Mouse (Mus musculus) testis, adult 2 months (tissue): Measurements from ENCODE around the gene Sgca. TPM values are rescaled to one million over a fixed set of nuclear protein-coding genes. Genes with fewer than 3 reads are reported as not detected.
A peak's percentile ranks its signal among the peaks of the same experiment; 100 is the strongest.

Source experiments
- H3K27ac ChIP-seq: fragments of 200-500 bp; 2 replicates; pipeline ENCODE4 v1.5.1; 2012; ENCODE audit warnings: low read depth, low read length; ENCODE audit not compliant: control insufficient read depth, insufficient read depth
- H3K27me3 ChIP-seq: fragments of 200-500 bp; 2 replicates; pipeline ENCODE4 v1.6.1; 2012; ENCODE audit warnings: mild to moderate bottlenecking, low read length, moderate library complexity; ENCODE audit not compliant: control insufficient read depth, insufficient read depth
- H3K36me3 ChIP-seq: fragments of 200-500 bp; 2 replicates; pipeline ENCODE4 v1.6.1; 2012; ENCODE audit warnings: mild to moderate bottlenecking, low read length; ENCODE audit not compliant: control insufficient read depth, insufficient read depth
- H3K4me1 ChIP-seq: fragments of 200-500 bp; 2 replicates; pipeline ENCODE4 v1.6.1; 2012; ENCODE audit warnings: low read length; ENCODE audit not compliant: control insufficient read depth, insufficient read depth
- H3K4me3 ChIP-seq: fragments of 200-500 bp; 2 replicates; pipeline ENCODE4 v1.5.1; 2012; ENCODE audit warnings: low read depth, mild to moderate bottlenecking, low read length, moderate library complexity, mixed read lengths; ENCODE audit not compliant: control insufficient read depth
- CTCF ChIP-seq: fragments of 200-500 bp; IDR thresholded peaks from 2 replicates; pipeline ENCODE4 v1.5.1; 2012; ENCODE audit warnings: low read depth, mild to moderate bottlenecking, inconsistent platforms, low read length, moderate library complexity; ENCODE audit not compliant: control insufficient read depth, insufficient read depth, insufficient replicate concordance
- POLR2A ChIP-seq: fragments of 200-500 bp; IDR thresholded peaks from 2 replicates; pipeline ENCODE4 v1.6.1; 2012; ENCODE audit warnings: low read depth, mild to moderate bottlenecking, inconsistent platforms, low read length, moderate library complexity; ENCODE audit not compliant: control insufficient read depth
- polyA plus RNA-seq: library from polyadenylated mRNA; depleted of rRNA; stranded (reverse); fragments of >200 nt; gene quantifications from 2 replicates; pipeline ENCODE4 v1.2.3, GENCODE M21; 2012

Gene Sgca
- polyA plus RNA-seq, 1 experiment, result 27.5 TPM

GRCm38 (mm10) chr11:94941121-94941520 lies 35.0 kb downstream of the Sgca start:
- TF ChIP-seq POLR2A, result no peak
- no peak for TF ChIP-seq CTCF
- Histone ChIP-seq H3K27me3 (0 out of 2 replicates have a peak, but pooled peaks cover under 1% of the 10 kb centered on the region), H3K36me3 (no peaks in the 10 kb centered on the region), H3K4me1 (peaks cover 8% of the 10 kb centered on the region), H3K27ac (no peak overlapping the region), H3K4me3 (no peak overlapping the region)

GRCm38 (mm10) chr11:94939280-94939679 lies 36.8 kb downstream of the Sgca start:
- peaks cover 15% of the 10 kb centered on the region for H3K4me1 ChIP-seq
- TF ChIP-seq POLR2A (no peak), CTCF (peak; percentile 74; the same call in 1 of the 2 replicates)
- 0 out of 2 replicates have a peak, but pooled peaks cover 2% of the 10 kb centered on the region for H3K27me3 ChIP-seq
- no peak overlapping the region for H3K4me3 ChIP-seq
- H3K27ac ChIP-seq, result no peak overlapping the region
- no peaks in the 10 kb centered on the region for H3K36me3 ChIP-seq

- Histone ChIP-seq H3K4me3 (no peak overlapping the region), H3K27ac (no peak overlapping the region), H3K36me3 (no peaks in the 10 kb centered on the region), H3K27me3 (0 out of 2 replicates have a peak, but pooled peaks cover 2% of the 10 kb centered on the region), H3K4me1 (peaks cover 19% of the 10 kb centered on the region)
- no peak for TF ChIP-seq POLR2A
- TF ChIP-seq CTCF, result no peak
These were observed 37.8 kb downstream of the Sgca start for GRCm38 (mm10) chr11:94938296-94938695.

- Histone ChIP-seq H3K36me3 (no peaks in the 10 kb centered on the region), H3K27ac (no peak overlapping the region), H3K27me3 (0 out of 2 replicates have a peak, but pooled peaks cover 2% of the 10 kb centered on the region), H3K4me1 (peaks cover 19% of the 10 kb centered on the region), H3K4me3 (peak overlapping the region; percentile 76)
- no peak for TF ChIP-seq CTCF
- no peak for TF ChIP-seq POLR2A
These were observed 38.3 kb downstream of the Sgca start for GRCm38 (mm10) chr11:94937787-94938186.

GRCm38 (mm10) chr11:94937335-94937781 lies 38.8 kb downstream of the Sgca start:
- 0 out of 2 replicates have a peak, but pooled peaks cover 2% of the 10 kb centered on the region for H3K27me3 ChIP-seq
- TF ChIP-seq POLR2A (no peak), CTCF (no peak)

GRCm38 (mm10) chr11:94936851-94937295 lies 39.3 kb downstream of the Sgca start:
- 0 out of 2 replicates have a peak, but pooled peaks cover 2% of the 10 kb centered on the region for H3K27me3 ChIP-seq
- no peaks in the 10 kb centered on the region for H3K36me3 ChIP-seq
- H3K27ac ChIP-seq, result no peak overlapping the region
- peaks cover 19% of the 10 kb centered on the region for H3K4me1 ChIP-seq
- H3K4me3 ChIP-seq, result peak overlapping the region; percentile 76
- TF ChIP-seq POLR2A (no peak), CTCF (peak; percentile 75)

More at GRCm38 (mm10) chr11:94937335-94937781, 38.8 kb downstream of the Sgca start:
- Histone ChIP-seq H3K4me1 (peaks cover 19% of the 10 kb centered on the region), H3K27ac (no peak overlapping the region), H3K36me3 (no peaks in the 10 kb centered on the region), H3K4me3 (peak overlapping the region; percentile 76)

- peak within 1 kb of the TSS; percentile 76 for H3K4me3 ChIP-seq
- H3K27me3 ChIP-seq, result 0 out of 2 replicates have a peak, but pooled peaks cover 2% of the 10 kb centered on the region
- H3K4me1 ChIP-seq, result peaks cover 19% of the 10 kb centered on the region
- H3K36me3 ChIP-seq, result no peaks in the 10 kb centered on the region
- peak within 1 kb of the TSS; percentile 45; the same call in 1 of the 2 replicates for H3K27ac ChIP-seq
- peak; percentile 76 for TF ChIP-seq POLR2A
- no peak for TF ChIP-seq CTCF
These were observed 40.1 kb downstream of the Sgca start, which contains the start of gene Col1a1 for GRCm38 (mm10) chr11:94936045-94936444. TSS of gene Col1a1 (plus strand) at chr11:94936224.
